Mouse (Mus musculus) heart, postnatal 0 days (tissue): ENCODE data around the gene Ccl27a.

Source experiments
- CTCF ChIP-seq: IDR thresholded peaks from 2 replicates; pipeline ENCODE4 v1.5.1; 2016; ENCODE audit warnings: antibody characterized with exemption, control low read depth, low read depth
- EP300 ChIP-seq: IDR thresholded peaks from 2 replicates; pipeline ENCODE4 v1.6.1; 2016; ENCODE audit warnings: antibody characterized with exemption, low read depth

DNA sequence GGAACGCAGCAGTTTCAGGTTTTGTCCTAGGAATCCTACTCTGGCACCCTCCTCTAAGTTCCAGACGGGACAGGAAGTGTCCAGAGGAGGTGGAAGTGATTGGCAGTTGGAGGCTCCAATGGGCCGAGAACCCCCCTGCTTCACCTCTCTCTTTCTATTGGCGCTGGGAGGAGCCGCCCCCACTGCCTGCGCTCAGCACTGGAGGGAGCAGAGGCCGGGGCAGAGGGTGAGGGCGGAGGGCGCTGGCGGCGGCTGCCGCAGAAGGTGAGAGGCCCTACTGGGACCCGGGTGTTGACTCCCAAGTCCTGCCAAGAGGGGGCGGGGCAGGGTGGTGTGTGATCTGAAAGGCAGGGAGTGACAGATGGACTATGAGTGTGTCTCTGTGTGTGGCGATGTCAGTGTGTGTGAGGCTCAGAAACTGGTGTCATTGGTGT is 13.7 kb downstream of the Ccl27a start:
- TF ChIP-seq CTCF (peak; percentile 35), EP300 (peak; percentile 69; the same call in 1 of the 2 replicates)
